Mouse (Mus musculus) embryonic fibroblast, embryonic 13.5 days (primary cell): ENCODE data around the gene Meis2. TPM values are rescaled to one million over a fixed set of nuclear protein-coding genes. Genes with fewer than 3 reads are reported as not detected.
A peak's percentile ranks its signal among the peaks of the same experiment; 100 is the strongest.

Experiments used
- H3K27ac ChIP-seq: 2 replicates; pipeline ENCODE4 v1.5.1; 2012; ENCODE audit warnings: low read length, control low read depth, inconsistent platforms; ENCODE audit not compliant: insufficient read depth
- H3K4me1 ChIP-seq: 2 replicates; pipeline ENCODE4 v1.6.1; 2011; ENCODE audit warnings: low read length; ENCODE audit not compliant: control insufficient read depth, insufficient read depth
- H3K4me3 ChIP-seq: 2 replicates; pipeline ENCODE4 v1.5.1; 2011; ENCODE audit warnings: mild to moderate bottlenecking, control low read depth, low read length; ENCODE audit not compliant: insufficient read depth
- CTCF ChIP-seq: IDR thresholded peaks from 2 replicates; pipeline ENCODE4 v1.5.1; 2011; ENCODE audit warnings: mild to moderate bottlenecking, control low read depth, low read length, moderate library complexity, borderline replicate concordance; ENCODE audit not compliant: insufficient read depth
- POLR2A ChIP-seq: IDR thresholded peaks from 2 replicates; pipeline ENCODE4 v1.6.1; 2011; ENCODE audit warnings: low read depth, mild to moderate bottlenecking, control low read depth, low read length, moderate library complexity
- polyA plus RNA-seq: library from polyadenylated mRNA; stranded (reverse); fragments of >200 nt; gene quantifications from 2 replicates; pipeline ENCODE4 v1.2.4, GENCODE M21; 2011; ENCODE audit warnings: low read depth; ENCODE audit not compliant: missing spikeins, insufficient read length

Gene Meis2
- polyA plus RNA-seq, 1 experiment, result 65.5 TPM

GRCm38 (mm10) chr2:116052688-116053421, 12.8 kb downstream of the Meis2 start:
- Histone ChIP-seq H3K4me1 (peaks cover 2% of the 10 kb centered on the region; the same call in 1 of the 2 replicates), H3K4me3 (no peak overlapping the region), H3K27ac (no peak overlapping the region)
- TF ChIP-seq CTCF, result no peak
- TF ChIP-seq POLR2A, result no peak

GRCm38 (mm10) chr2:116051906-116052614, 13.6 kb downstream of the Meis2 start:
- no peak overlapping the region for H3K4me3 ChIP-seq
- H3K27ac ChIP-seq, result no peak overlapping the region
- TF ChIP-seq POLR2A, result no peak
- TF ChIP-seq CTCF, result no peak

GRCm38 (mm10) chr2:116049710-116050109, 15.9 kb downstream of the Meis2 start:
- no peak overlapping the region for H3K4me3 ChIP-seq
- H3K4me1 ChIP-seq, result peaks cover 8% of the 10 kb centered on the region
- TF ChIP-seq POLR2A (no peak), CTCF (no peak)
- H3K27ac ChIP-seq, result 0 out of 2 replicates have a peak overlapping the region, but pooled peaks have one; percentile 22

More at GRCm38 (mm10) chr2:116051906-116052614, 13.6 kb downstream of the Meis2 start:
- peaks cover 8% of the 10 kb centered on the region for H3K4me1 ChIP-seq

- no peak for TF ChIP-seq POLR2A
- no peak for TF ChIP-seq CTCF
- Histone ChIP-seq H3K27ac (peak overlapping the region; percentile 57; the same call in 1 of the 2 replicates), H3K4me3 (no peak overlapping the region), H3K4me1 (peaks cover 6% of the 10 kb centered on the region)
Observed at GRCm38 (mm10) chr2:116047365-116047764, 18.3 kb downstream of the Meis2 start.

- TF ChIP-seq CTCF, result no peak
- no peak for TF ChIP-seq POLR2A
- Histone ChIP-seq H3K27ac (no peak overlapping the region), H3K4me1 (peaks cover 6% of the 10 kb centered on the region), H3K4me3 (no peak overlapping the region)
Observed at GRCm38 (mm10) chr2:116045048-116045447, 20.6 kb downstream of the Meis2 start.

- peaks cover 6% of the 10 kb centered on the region for H3K4me1 ChIP-seq
- TF ChIP-seq CTCF, result no peak
- no peak for TF ChIP-seq POLR2A
- no peak overlapping the region for H3K4me3 ChIP-seq
- no peak overlapping the region for H3K27ac ChIP-seq
Observed at GRCm38 (mm10) chr2:116042934-116043698, 22.5 kb downstream of the Meis2 start.

GRCm38 (mm10) chr2:116042447-116042846, 23.2 kb downstream of the Meis2 start:
- TF ChIP-seq POLR2A, result no peak
- no peak for TF ChIP-seq CTCF
- no peak overlapping the region for H3K27ac ChIP-seq

GRCm38 (mm10) chr2:116041683-116042262, 23.9 kb downstream of the Meis2 start:
- Histone ChIP-seq H3K4me3 (no peak overlapping the region), H3K27ac (no peak overlapping the region), H3K4me1 (no peaks in the 10 kb centered on the region)
- TF ChIP-seq POLR2A, result no peak
- TF ChIP-seq CTCF, result no peak

More at GRCm38 (mm10) chr2:116042447-116042846, 23.2 kb downstream of the Meis2 start:
- Histone ChIP-seq H3K4me1 (peaks cover 3% of the 10 kb centered on the region), H3K4me3 (no peak overlapping the region)

GRCm38 (mm10) chr2:116035345-116035744, 30.3 kb downstream of the Meis2 start:
- H3K4me3 ChIP-seq, result no peak overlapping the region
- TF ChIP-seq CTCF, result no peak
- TF ChIP-seq POLR2A, result no peak

More at GRCm38 (mm10) chr2:116035345-116035744, 30.3 kb downstream of the Meis2 start:
- H3K4me1 ChIP-seq, result no peaks in the 10 kb centered on the region
- no peak overlapping the region for H3K27ac ChIP-seq
